Mouse (Mus musculus) forebrain, postnatal 0 days (tissue): ENCODE data around the gene Iyd. TPM values are rescaled to one million over a fixed set of nuclear protein-coding genes. Genes with fewer than 3 reads are reported as not detected.

Experiments
- ATAC-seq: fragments of 200-750 bp; cut with Nextera tagmentation; 2 replicates; pipeline ENCODE4 v1.8.0; 2017; ENCODE audit warnings: mild to moderate bottlenecking, moderate library complexity
- DNase-seq: peaks from one replicate; pipeline ENCODE4 v3.0.0-alpha.2; 2015
- H3K27ac ChIP-seq: fragments of 300-500 bp; sonication (generic); 2 replicates; pipeline ENCODE4 v1.5.1; 2014; ENCODE audit warnings: low read depth, mild to moderate bottlenecking, antibody characterized with exemption, low read length, moderate library complexity, mixed read lengths
- H3K27me3 ChIP-seq: fragments of 300-500 bp; sonication (generic); 2 replicates; pipeline ENCODE4 v1.6.1; 2014; ENCODE audit warnings: mild to moderate bottlenecking, low read length, mixed read lengths; ENCODE audit not compliant: insufficient read depth
- H3K36me3 ChIP-seq: fragments of 300-500 bp; sonication (generic); 2 replicates; pipeline ENCODE4 v1.6.1; 2014; ENCODE audit warnings: mild to moderate bottlenecking, moderate library complexity; ENCODE audit not compliant: insufficient read depth
- H3K4me1 ChIP-seq: fragments of 300-500 bp; sonication (generic); 2 replicates; pipeline ENCODE4 v1.6.1; 2014; ENCODE audit warnings: antibody characterized with exemption; ENCODE audit not compliant: insufficient read depth
- H3K4me2 ChIP-seq: fragments of 300-500 bp; sonication (generic); 2 replicates; pipeline ENCODE4 v1.6.1; 2014; ENCODE audit warnings: low read depth, mild to moderate bottlenecking, moderate library complexity
- H3K4me3 ChIP-seq: fragments of 300-500 bp; sonication (generic); 2 replicates; pipeline ENCODE4 v1.5.1; 2014; ENCODE audit warnings: low read depth, low read length, mixed read lengths
- H3K9ac ChIP-seq: fragments of 300-500 bp; sonication (generic); 2 replicates; pipeline ENCODE4 v1.6.1; 2014; ENCODE audit warnings: mild to moderate bottlenecking
- H3K9me3 ChIP-seq: fragments of 300-500 bp; sonication (generic); 2 replicates; pipeline ENCODE4 v1.6.1; 2016; ENCODE audit warnings: low read length
- CTCF ChIP-seq: sonication (generic); IDR thresholded peaks from 2 replicates; pipeline ENCODE4 v1.5.1; 2016; ENCODE audit warnings: antibody characterized with exemption, control low read depth, low read depth
- WGBS: fragments of 180-500 bp; shearing (Covaris S2); extraction: QIAGEN DNeasy Blood & Tissue Kit; methylation state at CpG from one replicate; pipeline ENCODE4 v1.1.7; 2014; 5-methylcytosine and 5-hydroxymethylcytosine counted together
- polyA plus RNA-seq: library from polyadenylated mRNA; unstranded; fragments of >200 nt; fragmentation: Nextera tagmentation; extraction: Ambion mirVana; gene quantifications from 2 replicates; pipeline ENCODE4 v1.2.1, GENCODE M21; 2015
- total RNA-seq: library from RNA; depleted of rRNA; stranded (reverse); fragments of >200 nt; gene quantifications from 2 replicates; pipeline ENCODE4 v1.2.3, GENCODE M21; 2014

Gene Iyd
- total and polyA plus RNA-seq, 2 experiments from 2014 or later, result 0.50 to 0.81 TPM

DNA sequence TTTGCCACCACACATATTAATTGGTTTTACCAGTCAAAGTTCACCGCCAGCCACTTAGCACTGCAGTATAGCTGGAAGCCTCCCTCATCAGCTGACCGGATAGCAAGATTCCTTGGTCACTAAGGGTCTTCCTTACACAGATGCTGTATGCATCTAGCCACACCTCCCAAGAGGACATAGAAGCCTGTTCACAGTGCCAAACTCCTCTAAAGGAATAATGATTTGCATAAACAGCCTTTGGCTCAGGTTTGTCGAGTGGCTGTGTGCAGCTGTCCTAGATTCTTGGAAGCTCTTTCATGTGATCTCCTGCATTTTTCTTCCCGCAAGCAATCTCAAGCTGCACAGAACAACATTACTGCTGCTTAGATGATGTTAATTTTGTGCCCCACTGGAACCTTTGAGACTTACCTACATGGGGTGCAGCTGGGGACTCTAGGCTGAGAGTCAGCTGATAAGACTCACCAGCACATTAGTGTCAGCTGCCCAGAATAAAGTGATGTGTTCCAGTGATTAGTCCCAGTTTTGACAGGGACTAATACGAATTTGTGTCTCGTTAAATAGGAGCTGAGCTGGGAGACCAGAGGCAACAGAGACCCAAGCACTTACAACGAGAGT is 30.3 kb upstream of the Iyd start:
- ATAC-seq (no peak), DNase-seq (no peak)

GRCm38 (mm10) chr10:3510486-3510885 is 29.6 kb upstream of the Iyd start:
- WGBS, result 79% methylated on average over 3 of the region's 3 CpGs
- no peak overlapping the region for H3K9ac ChIP-seq
- no peak overlapping the region for H3K4me3 ChIP-seq
- H3K36me3 ChIP-seq, result no peaks in the 10 kb centered on the region
- no peaks in the 10 kb centered on the region for H3K27me3 ChIP-seq
- H3K4me2 ChIP-seq, result no peak overlapping the region
- no peak for TF ChIP-seq CTCF
- no peaks in the 10 kb centered on the region for H3K9me3 ChIP-seq
- DNase-seq (no peak), ATAC-seq (no peak)
- H3K4me1 ChIP-seq, result 0 out of 2 replicates have a peak, but pooled peaks cover 10% of the 10 kb centered on the region
- no peak overlapping the region for H3K27ac ChIP-seq

More for the DNA sequence above, 30.3 kb upstream of the Iyd start:
- Histone ChIP-seq H3K36me3 (no peaks in the 10 kb centered on the region), H3K27me3 (no peaks in the 10 kb centered on the region), H3K9me3 (no peaks in the 10 kb centered on the region), H3K4me2 (no peak overlapping the region), H3K4me1 (0 out of 2 replicates have a peak, but pooled peaks cover 10% of the 10 kb centered on the region), H3K4me3 (no peak overlapping the region), H3K27ac (no peak overlapping the region), H3K9ac (no peak overlapping the region)
- TF ChIP-seq CTCF, result no peak
- WGBS, result 33% methylated on average over 7 of the region's 7 CpGs

GRCm38 (mm10) chr10:3511401-3511800 is 28.6 kb upstream of the Iyd start:
- no peak overlapping the region for H3K4me3 ChIP-seq
- 0 out of 2 replicates have a peak, but pooled peaks cover 10% of the 10 kb centered on the region for H3K4me1 ChIP-seq
- no peak for ATAC-seq
- no peak for DNase-seq
- H3K36me3 ChIP-seq, result no peaks in the 10 kb centered on the region
- no peak for TF ChIP-seq CTCF
- H3K4me2 ChIP-seq, result no peak overlapping the region
- H3K27ac ChIP-seq, result no peak overlapping the region
- no peaks in the 10 kb centered on the region for H3K27me3 ChIP-seq
- H3K9ac ChIP-seq, result no peak overlapping the region
- H3K9me3 ChIP-seq, result no peaks in the 10 kb centered on the region
- 74% methylated on average over 3 of the region's 3 CpGs for WGBS

- Histone ChIP-seq H3K4me3 (no peak overlapping the region), H3K27me3 (no peaks in the 10 kb centered on the region), H3K9me3 (no peaks in the 10 kb centered on the region), H3K36me3 (no peaks in the 10 kb centered on the region), H3K27ac (no peak overlapping the region), H3K9ac (no peak overlapping the region), H3K4me2 (no peak overlapping the region), H3K4me1 (0 out of 2 replicates have a peak, but pooled peaks cover 10% of the 10 kb centered on the region)
- no peak for DNase-seq
- TF ChIP-seq CTCF, result peak; percentile 43
- WGBS, result 70% methylated on average over 8 of the region's 8 CpGs
- no peak for ATAC-seq
Measured at GRCm38 (mm10) chr10:3512620-3513305, 27.3 kb upstream of the Iyd start.

DNA sequence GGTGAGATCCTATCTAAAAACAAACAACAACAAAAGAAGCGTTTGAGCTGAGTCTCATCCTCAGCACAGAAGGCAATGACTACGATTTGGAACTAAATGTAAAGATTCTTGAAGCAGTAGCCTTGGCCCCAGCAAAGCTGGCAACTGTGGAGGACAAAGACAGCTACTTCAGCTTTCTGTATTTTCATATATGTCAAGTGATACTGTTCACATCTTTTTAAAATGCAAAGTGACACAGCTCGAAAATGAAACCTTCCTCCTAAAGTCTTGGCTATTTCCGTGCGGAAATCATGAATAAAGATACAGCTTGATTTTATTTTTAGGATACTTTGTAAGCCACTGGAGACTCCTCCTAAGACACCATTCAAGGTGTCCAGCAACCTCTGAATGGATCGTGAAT is 26.1 kb upstream of the Iyd start:
- Histone ChIP-seq H3K36me3 (no peaks in the 10 kb centered on the region), H3K9ac (no peak overlapping the region), H3K27me3 (no peaks in the 10 kb centered on the region), H3K4me2 (no peak overlapping the region), H3K9me3 (no peaks in the 10 kb centered on the region), H3K4me1 (0 out of 2 replicates have a peak, but pooled peaks cover 10% of the 10 kb centered on the region), H3K4me3 (no peak overlapping the region), H3K27ac (peak overlapping the region; percentile 30; the same call in 1 of the 2 replicates)
- DNase-seq (peak; percentile 71), ATAC-seq (peak; percentile 50)
- no peak for TF ChIP-seq CTCF
- 51% methylated on average over 6 of the region's 6 CpGs for WGBS

DNA sequence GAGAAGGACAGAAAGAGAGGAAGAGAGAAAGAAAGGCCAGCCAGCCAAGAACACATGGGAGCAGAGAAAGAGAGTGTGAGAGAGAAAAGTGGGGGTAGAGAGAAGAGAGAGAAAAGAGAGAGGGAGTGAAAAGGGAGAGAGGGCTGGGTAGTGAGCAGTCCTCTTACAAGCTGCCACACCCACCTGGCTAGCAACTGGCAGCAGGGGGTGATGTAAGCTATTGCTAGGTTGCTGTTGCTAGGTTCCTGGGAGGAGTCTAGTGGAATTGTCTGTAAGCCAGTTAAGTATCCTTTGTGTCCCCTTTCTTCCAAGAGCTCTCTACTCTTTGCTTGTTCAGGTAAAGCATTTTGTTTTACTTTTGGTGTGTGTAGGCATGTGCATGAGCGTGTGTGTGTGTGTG is 25.4 kb upstream of the Iyd start:
- Histone ChIP-seq H3K4me3 (no peak overlapping the region), H3K27ac (peak overlapping the region; percentile 30; the same call in 1 of the 2 replicates), H3K9ac (no peak overlapping the region), H3K36me3 (no peaks in the 10 kb centered on the region), H3K4me2 (no peak overlapping the region), H3K4me1 (0 out of 2 replicates have a peak, but pooled peaks cover 10% of the 10 kb centered on the region), H3K9me3 (no peaks in the 10 kb centered on the region), H3K27me3 (no peaks in the 10 kb centered on the region)
- no peak for TF ChIP-seq CTCF
- peak; percentile 61 for DNase-seq
- ATAC-seq, result peak; percentile 64
- WGBS, result 78% methylated on average over 1 of the region's 1 CpGs

GRCm38 (mm10) chr10:3516442-3516841 is 23.6 kb upstream of the Iyd start:
- Histone ChIP-seq H3K4me2 (no peak overlapping the region), H3K9ac (no peak overlapping the region), H3K4me3 (no peak overlapping the region), H3K27me3 (no peaks in the 10 kb centered on the region), H3K27ac (no peak overlapping the region), H3K4me1 (0 out of 2 replicates have a peak, but pooled peaks cover 6% of the 10 kb centered on the region), H3K36me3 (no peaks in the 10 kb centered on the region), H3K9me3 (no peaks in the 10 kb centered on the region)
- no peak for ATAC-seq
- DNase-seq, result no peak
- WGBS, result 80% methylated on average over 6 of the region's 6 CpGs
- TF ChIP-seq CTCF, result no peak
